Mouse (Mus musculus) left cerebral cortex, adult 9 months (tissue): ENCODE data around the gene Fam71f1.

Experiments
- DNase-seq, 2 experiments: peaks; one replicate each; pipeline ENCODE4 v3.0.0; 2022; ENCODE audit warnings: low spot score in 2 of 2

The Fam71f1 gene

DNA sequence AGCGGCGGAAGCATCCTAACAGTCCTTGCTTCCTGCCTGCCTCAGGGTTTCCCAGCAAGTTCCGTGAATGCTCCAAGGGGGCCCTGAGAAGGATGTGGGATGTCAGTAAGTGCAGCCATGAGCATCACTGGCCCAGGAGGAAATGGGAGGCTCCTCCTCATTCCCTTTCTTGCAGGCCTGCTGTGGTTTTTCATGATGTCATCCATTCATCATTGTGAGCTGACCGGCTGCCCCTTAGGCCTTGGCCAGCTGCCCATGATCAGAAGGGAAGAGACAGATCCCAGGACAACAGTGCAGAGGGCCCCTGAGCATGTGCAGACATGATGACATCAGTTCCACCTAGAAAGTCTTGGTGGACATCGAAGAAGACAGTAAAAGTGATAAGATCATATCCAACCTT is at the start of gene Fam71f1:
Gene Fam71f1 (plus strand): TSS at position 262 of the 400 bp plus-strand sequence.
- DNase-seq, result no peak

DNA sequence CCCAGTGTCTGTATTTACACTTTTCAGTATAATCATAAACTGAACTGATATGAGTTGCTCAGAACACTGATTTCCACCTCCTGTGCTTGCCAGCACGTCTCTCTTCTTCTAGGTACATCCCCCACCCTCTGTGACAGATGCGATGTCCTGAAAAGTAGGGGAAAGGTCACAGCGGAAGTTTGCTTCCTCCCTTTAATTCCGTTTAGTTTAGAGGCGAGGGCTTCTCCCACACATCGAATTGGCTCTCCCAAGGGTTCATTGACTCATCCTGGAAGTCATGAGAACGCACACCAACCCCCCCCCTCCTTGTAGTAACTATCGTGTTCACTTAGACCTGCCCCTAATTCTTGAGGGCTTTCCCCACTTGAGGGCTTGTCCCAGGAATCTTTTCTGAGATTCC is 48.0 kb upstream of the Fam71f1 start:
- DNase-seq, result no peak

DNA sequence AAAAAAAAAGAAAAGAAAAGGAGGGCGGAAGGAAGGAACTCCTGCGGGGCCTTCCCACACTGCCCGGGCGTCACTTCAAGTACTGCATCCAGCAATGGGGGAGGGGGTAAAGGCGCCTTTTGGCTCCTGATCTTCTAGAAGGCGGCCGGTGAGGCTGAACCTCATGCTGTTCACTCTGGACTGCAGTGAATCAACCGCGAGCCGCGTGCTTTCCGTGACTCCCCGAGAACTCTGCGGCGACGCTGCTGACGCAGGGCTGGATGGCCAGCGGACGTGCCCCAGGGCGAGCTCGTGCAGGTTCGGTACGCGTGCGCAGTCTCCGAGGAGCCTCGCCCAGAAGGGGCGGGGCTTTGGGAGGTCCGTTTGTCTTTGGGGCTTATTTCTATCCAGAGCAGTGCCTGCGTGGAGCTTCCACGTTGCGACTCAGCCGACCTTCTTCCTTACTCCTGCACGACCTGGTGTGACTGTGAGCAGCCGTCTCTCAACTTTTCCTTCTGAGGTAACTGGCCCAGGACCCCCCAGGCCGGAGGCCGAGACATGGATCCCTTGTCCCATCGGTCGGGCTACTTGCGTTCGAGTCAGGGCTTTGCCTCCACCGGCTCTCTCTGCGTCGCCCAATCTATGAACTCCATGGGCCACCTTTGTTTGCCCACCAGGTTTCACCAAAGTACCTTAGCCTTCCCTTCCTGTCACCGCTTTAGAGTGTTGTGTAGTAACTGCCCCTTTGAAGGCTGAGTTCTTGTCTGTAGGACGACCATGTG is 46.4 kb upstream of the Fam71f1 start, which contains the start of gene Hilpda:
Gene Hilpda (plus strand): TSS at position 177 of the 761 bp plus-strand sequence.
- peak; percentile 65 to 91 for DNase-seq

DNA sequence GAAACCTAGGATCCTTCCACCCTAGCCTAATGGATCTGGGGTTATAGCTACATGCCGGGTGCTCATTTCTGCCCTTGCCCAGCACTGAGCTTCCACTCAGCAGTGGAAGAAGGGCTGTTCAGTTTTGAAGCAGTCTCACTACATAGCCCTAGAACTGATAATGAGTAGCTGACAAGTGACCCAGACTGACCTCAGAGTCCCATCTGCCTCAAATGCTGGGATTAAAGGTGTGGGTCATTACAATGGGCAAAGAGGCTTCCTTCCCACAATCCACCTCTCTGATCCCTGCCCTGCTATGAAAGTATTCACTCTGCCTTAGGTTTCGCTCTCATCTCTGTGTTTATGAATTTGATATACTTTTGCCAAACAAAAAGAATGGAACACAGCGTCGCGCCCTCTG is 42.2 kb upstream of the Fam71f1 start:
- DNase-seq, result no peak

DNA sequence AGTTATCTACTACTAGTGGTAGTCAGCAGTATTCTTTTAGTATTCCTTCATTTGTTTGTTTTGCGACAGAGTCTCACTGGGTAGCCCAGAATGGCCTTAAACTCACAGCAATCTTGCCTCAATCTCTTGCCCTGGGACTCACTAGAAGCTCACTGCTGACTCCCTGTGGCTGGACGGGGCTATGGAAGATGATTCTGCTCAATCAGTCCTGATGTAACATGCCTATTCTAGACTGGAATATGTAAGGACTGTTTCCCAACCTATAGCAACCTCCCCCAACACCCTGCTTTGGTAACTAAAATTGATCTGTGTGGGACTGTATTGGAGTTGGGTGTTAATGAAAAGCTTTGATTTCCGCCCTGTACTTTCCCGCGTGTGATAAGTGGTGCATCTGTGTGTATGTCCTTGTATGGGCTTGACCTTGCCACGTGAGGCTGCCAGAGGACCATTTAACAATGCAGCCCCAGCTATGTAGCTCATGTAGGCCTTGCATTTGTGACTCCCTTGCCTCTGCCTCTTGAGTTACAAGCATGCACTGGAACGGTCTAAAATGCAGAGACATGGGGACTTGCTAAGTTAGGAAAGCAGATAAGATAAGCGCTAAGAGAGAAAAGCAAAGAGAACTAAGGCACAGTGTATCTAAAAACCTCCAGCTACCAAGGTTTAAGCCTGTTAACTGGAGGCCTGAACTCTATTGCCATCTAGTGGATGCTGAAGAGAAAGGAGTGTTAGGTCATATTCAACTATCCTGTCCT is 40.2 kb upstream of the Fam71f1 start:
- DNase-seq, result peak in 1 of 2 experiments; percentile 48

DNA sequence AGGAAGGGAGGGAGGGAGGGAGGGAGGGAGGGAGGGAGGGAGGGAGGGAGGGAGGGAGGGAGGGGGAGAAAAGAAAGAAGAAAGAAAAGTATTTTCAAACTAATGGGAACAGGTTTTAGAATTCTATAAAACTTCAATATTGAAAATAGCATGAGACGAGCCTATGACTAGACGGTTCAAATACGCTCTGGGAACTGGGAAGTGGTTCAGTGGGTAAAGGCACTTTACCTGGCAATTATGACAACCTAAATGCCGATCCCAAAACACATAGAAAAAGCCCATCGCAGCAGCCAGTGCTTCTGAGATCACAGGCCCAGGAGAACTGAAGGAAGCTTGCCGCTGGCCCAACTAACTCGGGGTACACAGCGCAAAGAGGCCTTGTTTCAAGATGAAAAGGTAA is 39.6 kb upstream of the Fam71f1 start, which contains the start of gene Fam71f2:
Gene Fam71f2 (plus strand): TSS at position 301 of the 400 bp plus-strand sequence.
- no peak for DNase-seq

DNA sequence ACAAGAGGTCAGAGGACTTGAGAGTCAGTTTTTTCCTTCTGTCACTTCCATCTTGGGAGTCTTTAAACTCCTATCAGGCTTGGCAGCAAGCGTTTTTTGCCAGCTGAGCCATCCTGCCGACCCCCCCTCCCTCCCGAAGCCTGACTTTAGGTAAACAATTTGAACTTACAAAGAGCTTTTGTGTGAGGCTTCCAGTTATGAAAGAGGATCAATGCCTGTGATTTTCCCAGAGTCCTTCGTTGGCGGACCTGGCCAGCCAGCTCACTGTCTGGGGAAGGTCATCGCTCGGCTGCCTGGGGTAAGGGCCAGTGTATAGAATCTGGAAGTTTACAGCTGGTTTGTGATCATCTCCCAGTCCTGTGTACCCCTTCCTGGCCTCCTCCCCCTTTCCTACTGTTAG is 38.3 kb upstream of the Fam71f1 start:
- DNase-seq, result no peak

DNA sequence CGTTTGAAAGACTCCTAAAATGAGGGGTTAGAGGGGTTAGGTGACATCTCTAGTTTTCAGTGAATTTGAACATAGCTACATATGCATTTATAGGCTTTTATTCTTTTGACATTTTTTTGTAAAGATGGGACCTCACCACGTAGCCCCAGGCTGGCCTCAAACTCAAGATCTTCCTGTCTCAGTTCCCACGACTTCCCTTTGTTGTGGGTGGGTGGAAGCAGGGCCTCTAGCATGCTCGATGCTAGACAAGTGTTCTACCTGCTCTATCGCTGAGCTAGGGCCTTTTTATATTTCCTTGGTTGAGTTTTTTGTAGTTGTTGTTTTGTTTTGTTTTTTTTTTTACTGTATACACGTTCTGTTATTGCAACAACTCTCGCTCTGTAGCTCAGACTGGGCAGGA is 32.1 kb upstream of the Fam71f1 start:
- no peak for DNase-seq

DNA sequence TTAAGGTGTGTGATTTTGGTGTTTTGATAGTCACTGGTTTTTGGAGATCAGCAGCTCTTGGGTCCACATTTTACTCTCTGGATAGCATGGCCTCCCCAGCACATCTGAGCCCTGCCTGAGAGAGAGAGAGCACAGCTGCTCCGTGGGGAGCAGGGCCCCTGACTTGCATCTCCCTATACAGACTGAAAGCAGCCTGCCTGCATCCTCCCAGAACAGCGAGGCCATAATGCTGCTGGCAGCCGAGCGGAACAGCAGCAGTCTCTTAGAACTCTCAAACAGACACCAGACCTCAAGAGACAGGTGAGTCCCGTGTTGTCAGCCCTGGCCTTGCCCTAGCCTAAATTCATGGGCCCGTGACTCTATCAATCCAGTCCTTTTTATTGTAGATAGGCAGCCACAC is 31.5 kb upstream of the Fam71f1 start:
- DNase-seq, result no peak

DNA sequence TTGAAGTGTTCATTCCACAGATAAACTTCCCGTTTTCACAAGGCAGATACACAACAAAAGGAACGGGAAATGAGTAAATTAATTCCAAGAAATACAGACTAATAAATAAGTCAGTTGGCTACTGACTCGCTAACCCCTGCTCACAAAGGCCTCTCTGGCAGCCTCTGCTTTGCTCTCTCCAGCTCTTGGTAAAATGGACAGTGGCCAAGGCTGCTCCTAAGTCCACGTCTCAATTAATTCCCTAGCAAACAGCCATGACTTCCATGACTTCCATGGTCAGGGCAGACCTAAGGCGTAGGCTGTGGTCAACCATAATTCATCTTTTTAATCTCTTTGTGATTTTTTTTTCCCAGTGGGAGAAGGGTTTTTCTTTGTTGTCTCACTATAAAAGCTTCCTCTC is 31.0 kb upstream of the Fam71f1 start:
- no peak for DNase-seq

DNA sequence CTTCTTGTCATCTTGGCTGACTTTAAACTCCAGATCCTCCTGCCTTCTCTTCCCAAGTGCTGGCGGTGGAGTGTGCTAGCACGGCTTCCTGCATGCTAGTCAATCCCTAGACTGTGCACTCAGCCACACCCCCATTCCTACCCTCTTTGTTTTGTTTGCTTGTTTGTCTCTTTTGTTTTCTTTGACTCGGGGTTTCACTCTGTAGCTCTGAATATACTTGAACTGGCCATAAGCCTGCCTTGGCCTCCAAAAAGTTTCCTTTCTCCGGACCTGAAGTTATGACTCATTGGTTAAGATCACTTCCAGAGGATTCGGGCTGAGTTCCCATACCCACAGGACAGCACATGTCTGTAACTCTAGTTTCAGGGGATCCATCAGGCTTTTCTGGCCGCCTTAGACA is 30.3 kb upstream of the Fam71f1 start:
- DNase-seq, result no peak

DNA sequence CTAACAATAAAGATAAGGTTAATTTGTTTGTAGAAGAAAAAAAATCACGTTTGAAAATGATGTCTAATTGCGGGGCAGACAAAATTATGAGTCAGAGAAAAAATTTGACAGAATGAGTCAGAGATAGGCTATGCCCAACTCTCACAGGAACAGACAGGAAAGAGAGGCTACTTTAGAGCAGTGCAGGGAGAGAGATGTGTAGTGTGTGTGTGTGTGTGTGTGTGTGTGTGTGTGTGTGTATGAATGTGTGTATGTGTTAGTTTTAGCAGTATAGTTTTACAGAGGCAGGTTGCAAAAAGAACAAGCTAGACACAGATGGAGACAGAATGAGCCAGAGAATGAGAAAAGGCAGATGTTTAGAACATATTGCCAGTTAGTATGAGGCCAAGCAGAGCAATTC is 19.8 kb upstream of the Fam71f1 start:
- no peak for DNase-seq

DNA sequence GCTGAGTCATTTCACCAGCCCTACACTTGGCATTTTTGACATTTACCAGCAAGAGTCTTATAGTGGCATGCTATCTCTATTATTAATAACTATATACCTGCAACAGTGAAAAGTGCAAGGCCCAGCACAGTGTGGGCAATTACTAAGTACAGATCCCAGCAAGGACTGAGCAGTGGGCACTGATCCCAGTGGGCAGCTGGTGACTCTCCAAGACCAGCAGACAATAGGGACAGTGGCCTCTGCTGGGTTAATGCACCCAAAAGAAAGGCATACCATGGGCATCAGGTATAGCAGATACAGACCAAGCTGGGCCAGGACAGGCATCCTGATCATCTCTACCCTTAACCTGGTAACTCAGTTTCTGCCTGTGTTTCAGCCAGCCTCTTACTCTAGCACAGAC is 15.7 kb upstream of the Fam71f1 start:
- no peak for DNase-seq

DNA sequence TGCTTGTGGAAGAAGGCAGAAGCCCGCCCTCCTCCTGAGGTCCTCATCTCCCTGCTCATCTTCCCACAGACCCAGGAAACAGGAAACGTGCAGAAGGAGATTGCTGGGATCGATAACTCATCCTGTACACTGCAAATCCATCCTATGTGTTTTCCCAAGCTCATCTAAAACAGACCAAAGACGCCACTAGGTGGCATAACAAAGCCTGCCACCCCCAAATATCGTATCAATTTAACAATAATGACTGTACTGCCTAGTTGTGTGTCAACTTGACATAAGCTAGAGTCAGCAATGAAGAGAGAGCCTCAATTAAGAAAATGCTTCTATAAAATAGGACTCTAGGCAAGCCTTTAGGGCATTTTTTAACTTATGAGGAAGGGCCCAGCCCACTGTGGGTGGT is 15.2 kb upstream of the Fam71f1 start:
- no peak for DNase-seq

DNA sequence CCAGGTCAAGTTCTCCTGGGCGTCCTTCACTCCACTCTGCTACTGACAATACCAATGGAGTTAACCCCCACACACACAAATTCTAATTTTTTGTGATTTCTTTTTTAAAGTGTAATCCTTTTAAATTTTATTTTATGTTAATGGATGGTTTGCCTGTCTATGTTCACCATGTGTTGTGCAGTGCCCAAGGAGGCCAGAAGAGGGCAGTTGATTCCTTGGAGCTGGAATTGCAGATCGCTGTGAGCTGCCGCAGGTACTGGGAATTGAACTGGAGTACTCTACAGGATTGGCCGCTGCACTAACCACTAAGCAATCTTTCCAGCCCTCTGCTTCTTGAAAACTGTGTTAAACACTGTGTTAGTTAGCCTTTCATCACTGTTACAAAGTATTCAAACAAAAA is 13.5 kb upstream of the Fam71f1 start:
- no peak for DNase-seq

DNA sequence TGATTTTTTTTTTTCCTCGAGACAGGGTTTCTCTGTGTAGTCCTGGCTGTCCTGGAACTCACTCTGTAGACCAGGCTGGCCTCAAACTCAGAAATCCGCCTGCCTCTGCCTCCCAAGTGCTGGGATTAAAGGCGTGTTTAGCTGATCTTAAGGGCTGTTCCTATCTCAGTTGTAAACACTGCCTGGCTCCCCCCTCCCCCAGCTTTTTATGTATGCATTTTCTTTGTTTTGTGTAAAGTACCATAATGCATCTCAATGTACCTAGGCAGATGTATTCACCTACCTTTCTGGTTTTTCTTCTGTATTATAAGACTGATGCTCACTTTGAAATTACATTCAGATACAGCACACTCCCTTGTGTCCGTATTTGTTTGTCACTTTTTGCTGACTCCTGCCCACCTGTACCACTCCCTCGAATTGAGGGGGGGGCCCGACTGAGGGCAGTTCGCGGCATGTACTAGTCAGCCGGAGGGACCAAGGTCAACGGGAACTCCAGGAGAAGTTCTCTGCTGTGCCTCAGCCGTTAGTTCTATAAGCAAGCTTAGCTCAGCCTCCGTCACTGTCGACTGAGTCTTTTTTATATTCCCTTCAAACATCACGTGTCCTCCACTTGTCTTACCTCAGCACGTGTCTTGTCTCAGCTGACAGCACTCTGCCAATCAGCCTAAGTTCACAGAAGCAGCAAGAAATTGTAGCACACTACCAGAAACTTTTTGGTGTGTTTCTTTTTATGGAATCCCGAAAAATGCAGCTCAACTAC is 9.9 kb upstream of the Fam71f1 start:
- no peak for DNase-seq

DNA sequence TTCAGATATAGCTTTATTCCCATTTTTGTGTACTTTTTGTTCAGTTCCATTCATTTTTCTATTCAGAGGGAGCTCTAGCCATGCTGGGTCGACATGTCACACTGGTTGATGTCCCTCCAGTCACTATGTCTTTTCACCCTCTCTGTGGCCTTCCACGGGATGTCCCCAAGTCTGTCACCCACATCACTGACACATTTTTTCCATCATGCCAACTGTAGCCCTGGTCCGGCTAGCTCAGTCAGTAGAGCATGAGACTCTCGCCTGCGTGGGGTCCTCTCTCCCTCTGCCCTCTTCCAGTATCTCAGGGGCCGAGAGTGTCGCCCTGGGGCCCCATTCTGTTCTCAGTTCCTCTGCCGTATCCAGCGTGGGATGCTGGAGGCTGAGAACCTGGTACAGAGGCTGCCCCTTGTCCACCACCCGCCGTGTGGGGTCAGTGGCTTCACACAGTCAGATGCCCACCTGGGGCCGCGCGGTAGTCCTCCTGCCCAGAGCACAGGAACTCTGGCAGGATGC is 5.2 kb upstream of the Fam71f1 start:
- DNase-seq, result no peak

DNA sequence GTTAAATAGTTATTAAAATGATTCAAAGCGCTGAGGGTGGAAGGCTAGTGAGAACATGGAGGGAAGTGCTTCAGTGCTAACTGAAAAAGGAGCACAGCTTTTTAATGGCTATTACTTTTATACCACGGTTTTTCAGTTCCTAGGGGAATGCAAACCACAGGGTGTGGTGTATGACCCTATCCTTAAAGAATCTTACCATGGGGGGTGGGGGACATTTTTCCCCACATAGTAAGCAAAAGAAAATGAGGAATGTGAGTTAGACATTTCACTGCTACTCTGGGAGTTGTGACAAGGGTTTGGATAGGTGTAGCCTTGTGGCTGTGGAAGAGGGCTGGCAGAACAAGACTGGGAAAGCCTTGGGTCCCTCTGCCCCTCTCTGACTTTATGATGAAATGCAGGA is 1.7 kb upstream of the Fam71f1 start:
- DNase-seq, result no peak

DNA sequence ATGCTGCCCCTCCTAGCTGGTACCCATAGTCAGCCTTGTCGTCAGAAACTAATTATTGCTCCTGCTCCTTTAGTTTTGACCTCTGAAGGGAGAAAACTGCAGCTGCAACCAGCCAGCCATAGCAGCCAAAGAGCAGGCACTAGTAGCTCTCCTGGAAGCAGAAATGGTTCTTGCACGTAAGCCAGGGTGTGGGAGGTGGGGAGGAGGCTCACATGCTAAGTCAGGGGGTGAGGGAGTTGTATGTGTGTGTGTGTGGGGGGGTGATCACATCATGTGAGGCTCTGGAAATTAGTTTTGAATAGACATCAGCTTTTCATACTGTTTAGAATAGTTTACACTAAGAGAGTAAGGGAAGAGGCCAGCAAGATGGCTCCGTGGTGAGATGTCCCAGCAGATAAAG is 999 bp upstream of the Fam71f1 start:
- DNase-seq, result no peak

DNA sequence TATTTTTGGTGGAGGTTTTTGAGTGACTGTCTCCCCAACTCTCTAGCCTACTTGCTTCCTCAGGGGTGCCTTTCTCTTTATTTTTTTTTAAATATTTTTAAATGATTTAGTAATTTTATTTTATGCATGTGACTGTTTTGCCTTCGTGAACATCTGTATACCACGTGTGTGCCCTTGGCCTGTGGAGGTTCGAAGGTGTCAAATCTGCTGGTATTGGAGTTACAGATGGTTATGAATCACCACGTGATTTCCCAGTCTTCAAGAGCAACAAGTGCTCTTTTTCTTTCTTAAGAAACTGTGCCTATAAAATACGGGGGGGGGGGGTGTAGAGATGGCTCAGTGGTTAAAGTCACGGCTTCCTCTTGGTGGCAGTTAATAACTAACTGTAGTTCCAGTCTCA is 2.6 kb downstream of the Fam71f1 start:
- no peak for DNase-seq

DNA sequence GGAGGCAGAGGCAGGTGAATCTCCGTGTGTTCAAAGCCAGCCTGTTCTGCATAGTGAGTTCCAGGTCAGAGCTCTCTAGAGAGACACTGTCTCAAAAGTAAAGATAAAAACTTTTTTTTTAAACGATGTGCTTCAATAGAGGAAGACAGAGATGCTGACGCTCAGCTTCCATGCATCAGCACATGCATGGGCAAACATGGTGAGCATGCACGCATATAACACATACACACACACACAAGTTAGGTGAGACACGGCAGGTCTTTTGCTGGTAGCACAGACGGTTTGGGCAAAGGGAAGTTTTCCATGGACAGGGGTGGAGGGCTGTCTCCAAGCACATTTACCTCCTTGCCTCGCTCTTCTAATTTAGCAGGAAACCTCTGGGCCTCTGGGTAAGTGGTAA is 3.2 kb downstream of the Fam71f1 start:
- no peak for DNase-seq

DNA sequence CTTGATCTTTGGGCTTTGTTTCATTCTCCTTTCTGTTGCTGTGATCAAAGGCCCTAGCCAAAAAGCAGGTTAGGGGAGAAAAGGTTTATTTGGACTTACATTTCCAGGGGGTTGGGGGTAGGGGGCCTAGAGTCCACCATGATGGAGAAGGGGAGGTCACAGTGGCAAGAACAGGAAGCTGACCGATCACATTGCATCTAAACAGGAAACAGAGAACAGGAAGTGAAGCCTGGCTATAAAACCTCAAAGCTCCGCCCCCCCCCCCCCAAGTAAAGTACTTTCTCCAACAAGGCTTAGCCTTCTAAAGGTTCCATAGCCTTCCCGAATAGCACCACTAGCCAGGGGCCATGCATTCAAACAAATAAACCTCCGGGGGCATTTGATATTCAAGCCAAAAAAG is 3.8 kb downstream of the Fam71f1 start:
- DNase-seq, result no peak
